Mouse (Mus musculus): Measurements from ENCODE around the gene Ino80e.
A peak's percentile ranks its signal among the peaks of the same experiment; 100 is the strongest.

The Ino80e gene

DNA sequence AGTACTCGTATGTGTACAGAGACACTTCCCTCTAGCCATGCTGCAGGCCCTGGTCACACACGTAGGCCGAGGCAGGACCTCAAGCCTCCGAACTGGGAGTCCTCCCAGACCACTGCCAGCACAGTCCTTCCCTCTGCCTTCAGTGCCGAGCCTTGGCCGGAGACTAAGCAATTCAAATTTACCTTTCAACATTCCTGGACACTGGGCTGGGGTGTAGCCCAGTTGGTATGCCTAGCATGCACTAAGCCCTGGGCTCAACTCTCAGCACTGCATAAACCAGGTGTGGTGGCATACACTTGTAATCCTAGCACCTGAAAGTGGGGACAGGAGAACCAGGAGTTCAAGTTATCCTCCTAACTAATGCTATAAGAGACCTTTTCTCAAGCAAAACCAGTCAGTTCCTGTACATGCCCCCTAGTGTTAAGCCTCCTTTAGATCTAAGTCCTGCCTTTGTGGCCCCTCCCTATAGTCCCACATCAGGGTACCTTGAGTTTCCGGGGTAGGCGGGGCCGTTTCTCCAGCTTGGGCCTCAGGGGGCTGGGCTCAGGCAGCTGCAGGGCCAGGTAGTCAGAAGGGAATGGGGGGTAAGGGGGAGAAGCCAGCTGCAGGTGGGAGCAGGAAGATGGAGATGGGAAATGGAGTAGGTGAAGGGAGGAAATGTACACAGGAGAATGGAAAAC lies 5.3 kb downstream of the Ino80e start:
- DNase-seq (ENCODE audit: low spot score in 2 of 2), result no peak

DNA sequence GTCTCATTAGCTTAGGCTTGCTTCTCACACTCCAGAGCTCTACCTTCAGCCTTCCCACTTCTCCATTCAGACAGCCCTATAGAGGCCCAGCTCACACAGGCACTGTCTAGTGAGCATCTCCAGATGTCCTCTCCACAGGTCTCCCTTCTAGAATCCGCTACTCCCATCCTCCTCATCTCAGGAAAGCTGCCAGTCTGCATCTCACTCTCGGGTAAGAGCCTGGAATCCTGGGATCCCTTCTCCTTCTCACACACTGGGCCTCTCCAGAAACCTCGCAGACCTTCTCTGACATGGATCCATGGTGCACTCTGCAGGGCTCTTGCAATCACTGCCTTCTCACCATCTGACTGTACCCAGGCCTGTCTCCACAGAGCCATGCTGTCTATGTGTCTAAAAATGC lies 6.5 kb downstream of the Ino80e start:
- no peak for DNase-seq (ENCODE audit: low spot score in 2 of 2)

DNA sequence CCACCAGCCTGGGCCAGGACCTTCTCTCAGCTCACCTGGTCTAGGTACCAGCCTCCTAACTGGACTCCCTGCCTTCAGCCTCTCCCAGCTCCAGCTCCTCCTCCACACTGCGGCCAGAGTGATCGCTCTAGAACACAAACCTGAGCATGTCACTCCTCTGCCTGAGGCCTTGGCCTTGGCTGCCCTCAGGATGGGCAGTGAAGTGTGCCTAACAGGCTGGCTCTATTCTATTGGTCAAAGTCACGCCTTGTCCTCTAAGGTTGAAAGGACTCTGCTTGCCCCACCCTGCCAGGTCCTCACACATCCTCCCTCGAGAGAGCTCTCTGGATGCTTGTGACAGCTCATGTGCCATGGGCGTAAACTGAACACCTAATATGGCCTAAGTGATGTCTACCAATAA lies 8.7 kb downstream of the Ino80e start:
- no peak for DNase-seq (ENCODE audit: low spot score in 2 of 2)

DNA sequence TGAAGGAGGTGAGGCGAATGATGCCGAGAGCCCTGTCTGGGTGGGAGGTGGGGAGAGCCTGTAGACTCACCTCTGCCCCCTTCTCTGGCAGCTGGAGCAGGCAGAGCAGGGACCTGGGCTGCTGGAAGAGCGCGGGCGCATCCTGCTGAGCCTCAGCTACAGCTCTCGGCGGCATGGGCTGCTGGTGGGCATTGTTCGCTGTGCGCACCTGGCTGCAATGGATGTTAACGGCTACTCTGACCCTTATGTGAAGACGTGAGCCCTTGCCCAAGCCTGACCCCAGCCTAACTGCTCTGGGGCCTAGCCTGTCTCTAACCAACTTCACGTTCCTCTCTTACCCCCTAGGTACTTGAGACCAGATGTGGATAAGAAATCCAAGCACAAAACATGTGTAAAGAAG lies 11.0 kb downstream of the Ino80e start:
- no peak for DNase-seq (ENCODE audit: low spot score in 2 of 2)

DNA sequence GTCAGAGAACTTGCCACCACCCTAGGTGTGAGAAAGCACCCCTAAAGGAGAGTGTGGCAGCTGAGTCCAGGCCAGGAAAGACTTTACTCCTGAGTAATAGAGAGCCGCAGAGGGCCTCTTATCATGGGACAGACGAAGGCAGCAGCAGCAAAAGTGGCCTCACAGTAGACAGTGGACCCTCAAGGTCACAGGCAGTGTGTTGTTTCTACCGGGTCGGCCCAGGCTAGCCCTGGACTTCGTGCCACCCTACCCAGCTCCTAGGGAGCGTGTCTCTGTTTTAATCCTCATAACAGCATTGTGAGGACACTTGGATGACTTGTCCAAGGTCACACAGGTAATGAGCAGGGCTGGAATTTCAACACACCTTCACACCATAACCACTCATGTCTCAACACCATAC lies 12.0 kb downstream of the Ino80e start:
- DNase-seq (ENCODE audit: low spot score in 2 of 2), result no peak

DNA sequence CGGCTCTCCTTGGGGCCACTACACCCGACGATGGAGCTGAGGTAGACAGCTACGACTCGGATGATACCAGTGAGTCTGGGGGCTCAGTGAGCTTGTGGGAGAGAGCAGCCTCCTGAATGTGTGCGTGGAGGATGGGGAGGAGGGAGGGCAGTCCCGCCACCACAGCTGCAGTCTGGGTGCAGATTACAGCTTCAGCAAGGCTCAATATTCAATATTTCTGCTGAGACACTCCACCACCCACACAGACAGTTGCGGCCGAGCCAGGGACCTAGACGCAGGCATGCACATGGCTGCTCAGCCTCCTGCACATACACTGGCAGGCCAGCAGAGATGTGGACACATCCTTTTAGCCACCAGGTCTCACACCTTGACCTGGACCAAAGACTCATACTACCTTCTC lies 13.4 kb downstream of the Ino80e start:
- DNase-seq (ENCODE audit: low spot score in 2 of 2), result no peak

DNA sequence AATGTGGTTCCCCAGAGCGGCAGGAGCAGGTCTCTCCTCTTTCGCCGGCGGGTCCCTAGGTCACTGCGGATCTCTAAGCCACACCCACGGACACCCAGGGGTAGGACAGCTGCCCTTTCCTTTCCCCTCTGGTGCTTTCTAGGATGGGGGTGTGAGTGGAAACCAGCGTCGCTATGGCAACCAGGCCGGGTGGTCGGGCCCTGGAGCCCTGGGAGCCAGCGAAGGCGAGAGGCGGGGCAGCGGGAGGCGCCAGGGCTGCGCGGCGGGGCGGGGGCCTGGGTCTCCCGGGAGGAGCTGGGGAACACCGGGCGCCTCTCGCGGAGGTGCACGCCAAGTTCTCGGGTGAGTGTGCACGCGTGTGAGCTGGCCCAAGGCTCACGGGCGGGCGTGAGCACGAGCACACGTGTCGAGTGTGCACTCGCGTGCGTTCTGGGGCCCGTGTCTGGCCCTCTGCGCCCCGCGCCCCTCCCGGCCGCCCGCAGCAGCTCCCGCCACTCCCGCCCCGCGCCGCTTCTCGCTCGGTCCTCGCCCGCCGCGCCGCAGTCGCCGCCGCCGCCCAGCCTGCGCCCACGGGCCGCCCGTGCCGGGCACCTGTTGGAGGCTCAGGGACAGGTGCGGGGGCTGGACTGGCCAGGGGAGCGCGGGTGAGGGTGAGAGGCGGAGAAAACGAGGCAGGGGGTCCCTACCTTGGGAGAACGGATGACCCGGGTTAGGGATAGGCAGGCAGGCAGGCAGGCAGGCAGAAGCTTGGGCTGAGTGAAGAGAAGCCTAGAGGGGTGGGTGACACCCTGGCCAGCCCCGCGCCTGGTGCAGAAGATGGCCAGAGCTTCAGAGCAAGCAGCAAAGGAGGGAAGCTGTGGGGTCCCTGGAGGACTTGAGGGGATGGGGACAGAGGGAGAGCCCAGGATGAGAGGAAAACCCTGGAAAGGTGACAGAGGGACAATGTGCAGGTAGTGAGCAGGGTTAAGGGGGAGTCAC lies 14.5 kb downstream of the Ino80e start:
- no peak for DNase-seq (ENCODE audit: low spot score in 2 of 2)

DNA sequence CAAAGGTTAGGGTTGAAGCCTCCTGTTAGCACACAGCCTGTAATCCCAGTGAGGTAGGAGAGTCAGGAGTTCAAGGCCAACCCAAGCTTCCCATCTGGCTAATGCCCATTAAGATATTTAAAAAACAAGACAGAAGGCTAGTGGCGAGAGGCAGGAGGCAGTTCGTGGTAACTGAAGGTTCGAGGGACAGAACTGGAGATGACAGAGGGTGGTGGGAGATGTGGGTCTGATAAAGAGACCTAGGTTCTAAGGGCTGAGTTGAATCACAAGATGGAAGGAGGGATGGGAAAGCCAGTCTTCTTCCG lies 15.1 kb downstream of the Ino80e start, which contains the start of gene Doc2a:
Gene Doc2a (plus strand): TSS at position 301 of the 305 bp plus-strand sequence.
- DNase-seq (ENCODE audit: low spot score in 2 of 2), result no peak

DNA sequence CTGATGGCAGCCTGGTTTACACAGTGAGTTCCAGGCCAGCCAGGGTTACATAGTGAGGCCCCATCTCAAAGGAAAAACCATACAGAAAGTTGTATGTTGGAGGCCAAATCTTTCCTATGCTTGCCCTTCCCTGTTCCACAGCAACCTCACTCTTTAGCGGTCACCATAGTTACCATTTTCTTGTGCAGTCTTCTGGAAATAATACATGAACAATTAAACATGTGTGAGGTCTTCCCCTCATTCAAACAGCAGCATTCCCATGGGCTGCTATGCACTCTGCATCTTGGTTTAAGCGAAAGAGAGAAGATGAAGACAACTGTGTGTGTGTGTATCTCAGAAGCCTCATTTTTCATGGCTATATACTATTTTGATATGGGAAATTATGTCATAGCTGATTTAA lies 16.7 kb downstream of the Ino80e start:
- DNase-seq (ENCODE audit: low spot score in 2 of 2), result no peak

DNA sequence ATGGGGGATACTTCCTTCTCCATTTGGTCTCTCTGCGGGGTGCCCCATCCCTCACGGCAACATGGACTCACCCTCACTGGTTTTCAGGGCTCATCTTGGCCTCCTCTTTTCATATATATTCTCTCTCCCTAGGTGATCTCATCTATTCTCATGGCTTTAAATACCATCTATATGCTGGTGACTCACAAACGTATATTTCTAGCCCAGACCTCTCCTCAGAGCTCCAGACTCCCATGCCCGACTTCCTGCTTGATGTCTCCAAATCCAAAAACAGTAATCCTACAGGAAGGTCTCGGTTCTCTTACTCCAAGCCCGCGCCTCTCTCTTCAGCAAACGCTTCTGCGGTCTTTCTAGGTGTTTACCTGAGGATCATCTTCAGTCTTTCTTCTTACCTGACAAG lies 18.9 kb downstream of the Ino80e start:
- DNase-seq (ENCODE audit: low spot score in 2 of 2), result no peak

DNA sequence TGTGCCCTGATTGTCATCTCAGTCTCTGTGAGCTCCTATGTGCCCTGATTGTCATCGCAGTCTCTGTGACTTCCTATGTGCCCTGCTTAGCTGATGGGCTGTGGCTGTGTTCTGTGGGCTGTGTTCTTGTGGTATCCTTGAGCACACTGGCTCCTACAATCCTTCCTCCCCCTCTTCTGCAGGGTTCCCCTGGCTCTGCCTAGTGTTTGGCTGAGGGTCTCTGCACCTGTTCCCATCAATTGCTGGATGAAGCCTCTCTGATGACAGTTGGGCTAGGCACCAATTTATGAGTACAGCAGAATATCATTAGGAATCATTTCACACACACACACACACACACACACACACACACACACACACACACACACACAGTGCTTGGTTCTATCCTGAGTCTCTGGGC lies 28.9 kb downstream of the Ino80e start:
- DNase-seq (ENCODE audit: low spot score in 2 of 2), result no peak

DNA sequence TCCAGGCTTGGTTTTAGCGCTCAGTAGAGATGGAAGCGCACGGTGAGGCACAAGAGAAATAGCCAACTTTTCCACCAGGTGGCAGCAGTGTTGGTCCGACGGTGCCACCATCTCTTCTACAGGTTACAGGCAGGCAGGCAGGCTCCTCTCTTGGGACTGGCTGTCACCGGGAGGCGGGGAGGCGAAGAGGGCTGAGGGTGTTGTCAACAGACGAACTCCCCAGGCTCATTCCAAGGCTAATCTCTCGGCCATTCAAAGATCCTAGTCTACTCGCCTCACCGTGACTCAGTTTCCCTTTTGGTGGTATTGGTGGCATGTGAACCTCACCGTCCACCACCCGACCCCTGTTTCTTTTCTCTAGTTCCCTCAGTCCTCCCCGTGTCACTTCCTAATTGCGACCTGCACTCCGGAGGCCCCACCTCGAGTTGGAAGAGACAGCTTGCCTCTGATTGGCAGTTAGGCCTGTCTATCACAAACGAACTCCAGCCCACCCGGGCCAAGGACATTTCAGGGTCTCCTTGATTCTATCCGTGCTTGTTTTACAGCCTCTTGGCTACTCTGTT lies 30.1 kb downstream of the Ino80e start:
- peak; percentile 70 to 75 for DNase-seq (ENCODE audit: low spot score in 2 of 2)

DNA sequence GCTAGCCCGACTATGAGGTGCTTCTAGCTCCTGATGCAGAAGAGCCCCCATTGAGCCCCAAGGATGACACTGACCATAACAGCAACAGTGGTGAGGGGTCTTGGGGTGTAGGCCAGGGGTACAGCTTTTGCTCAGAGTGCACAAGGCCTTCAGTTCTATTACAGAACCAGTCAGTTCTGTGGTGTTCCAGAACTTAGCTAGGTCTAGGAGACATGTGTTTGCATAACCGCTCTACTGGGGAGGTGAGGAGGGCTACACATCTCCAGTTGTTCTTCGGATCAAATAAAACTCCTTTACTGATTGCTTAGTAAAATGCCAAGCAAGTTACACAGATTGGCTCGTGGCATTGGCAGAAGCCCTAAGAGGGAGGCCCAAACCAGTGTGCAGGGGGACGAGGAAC lies 30.6 kb downstream of the Ino80e start, which contains the start of gene 4930451I11Rik:
Gene 4930451I11Rik (minus strand): TSS at position 101 of the 400 bp plus-strand sequence.
- DNase-seq (ENCODE audit: low spot score in 2 of 2), result no peak

DNA sequence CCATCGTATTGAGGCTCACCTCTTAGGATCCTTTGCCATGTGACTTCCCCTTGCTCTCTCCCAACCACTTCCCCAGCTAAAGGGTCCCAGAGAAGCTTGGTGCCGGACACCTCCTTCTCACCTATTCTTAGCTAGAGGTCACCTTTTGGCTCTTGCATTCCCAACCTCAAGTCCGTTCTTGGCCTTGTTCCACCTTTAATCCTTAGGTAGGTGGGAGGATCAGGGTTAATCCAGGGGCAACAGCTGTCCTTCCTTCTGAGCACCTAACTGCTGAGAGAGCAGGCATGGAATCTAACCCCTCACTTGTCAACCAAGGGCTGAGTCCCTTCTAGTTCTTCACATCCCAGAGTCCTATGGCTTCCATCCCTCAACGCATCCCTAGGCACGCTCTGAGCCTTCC lies 36.2 kb downstream of the Ino80e start:
- DNase-seq (ENCODE audit: low spot score in 2 of 2), result no peak

DNA sequence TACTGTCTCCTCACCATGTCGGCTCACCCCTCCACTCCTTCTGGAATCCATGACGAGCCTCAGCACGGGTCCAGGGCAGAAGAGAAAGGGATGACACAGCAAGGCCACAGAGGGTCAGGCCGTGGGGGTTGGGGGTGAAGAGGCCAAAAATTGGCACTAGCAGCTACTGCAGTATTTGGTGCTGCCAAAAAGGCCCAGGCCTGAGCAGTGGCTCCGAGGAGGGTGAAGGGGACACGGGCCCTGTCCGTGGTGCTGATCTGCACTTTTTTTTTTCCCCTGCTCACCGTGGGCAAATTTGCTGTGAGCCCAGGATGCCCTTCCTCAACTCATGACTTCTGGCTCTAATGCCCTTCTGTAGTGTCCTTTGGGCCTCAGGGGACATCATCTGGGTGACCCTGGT lies 36.8 kb downstream of the Ino80e start:
- no peak for DNase-seq (ENCODE audit: low spot score in 2 of 2)

DNA sequence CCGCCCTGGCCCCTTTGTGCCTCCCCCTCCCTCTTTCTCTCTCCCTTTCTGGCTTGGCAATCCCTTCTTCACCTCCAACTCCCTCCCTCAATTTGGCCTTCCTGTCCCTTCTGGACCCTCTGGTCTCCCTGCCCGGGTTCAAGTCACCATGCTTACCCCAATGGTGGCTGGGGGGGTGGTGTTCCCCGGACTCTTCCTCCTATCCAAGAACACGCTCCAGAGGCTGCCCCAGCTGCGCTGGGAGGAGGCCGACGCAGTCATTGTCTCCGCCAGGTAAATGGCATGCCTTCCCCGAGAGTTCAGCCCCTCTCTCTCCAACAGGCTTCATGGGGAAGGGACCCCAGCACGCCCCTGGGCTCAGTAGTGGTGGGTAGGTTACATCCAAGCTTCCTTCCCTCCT lies 38.2 kb downstream of the Ino80e start:
- DNase-seq (ENCODE audit: low spot score in 2 of 2), result no peak

DNA sequence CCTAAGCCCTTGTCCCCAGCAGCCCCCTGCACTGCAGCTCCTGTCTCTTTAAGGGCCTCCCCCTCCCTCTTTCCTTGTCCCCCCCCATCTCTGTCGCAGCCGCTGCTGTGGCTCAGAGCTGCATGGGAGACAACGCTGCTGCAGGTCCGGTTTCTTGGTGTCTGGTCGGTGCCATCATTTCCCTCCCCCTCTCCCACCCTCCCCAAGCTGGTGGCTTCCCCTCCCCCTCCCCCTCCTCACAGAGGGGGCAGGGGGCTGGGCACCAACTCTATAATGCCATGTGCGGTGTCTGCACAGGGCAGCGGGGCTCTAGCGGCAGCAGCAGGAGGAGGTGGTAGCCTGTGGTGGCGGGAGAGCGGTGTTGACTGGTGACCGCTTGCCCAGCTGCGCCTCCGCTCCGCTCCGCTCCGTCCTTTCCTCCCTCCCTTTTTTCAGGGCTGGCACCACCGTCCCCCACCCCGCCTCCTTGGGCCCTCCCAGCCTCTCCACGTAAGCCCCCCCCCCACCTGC lies 38.9 kb downstream of the Ino80e start:
- no peak for DNase-seq (ENCODE audit: low spot score in 2 of 2)

DNA sequence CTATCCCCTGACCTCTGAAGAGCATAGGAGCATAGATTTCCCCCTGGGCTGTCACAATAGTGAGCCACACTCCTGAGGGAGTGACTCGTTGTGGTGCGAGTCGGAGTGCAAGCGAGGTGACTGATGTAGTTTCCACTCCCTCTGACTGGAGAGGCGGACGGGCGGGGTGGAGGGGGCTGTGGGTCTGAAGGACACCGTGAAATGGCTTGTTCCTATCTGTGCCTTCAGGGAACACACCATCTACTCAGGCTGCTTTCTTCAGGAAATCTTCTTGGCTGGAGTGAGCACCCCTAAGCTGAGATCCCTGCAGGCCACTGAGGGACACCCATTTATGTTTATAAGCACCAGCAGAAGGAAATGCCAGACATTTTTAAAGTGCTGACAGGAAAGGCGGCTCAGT lies 39.4 kb downstream of the Ino80e start:
- no peak for DNase-seq (ENCODE audit: low spot score in 2 of 2)

DNA sequence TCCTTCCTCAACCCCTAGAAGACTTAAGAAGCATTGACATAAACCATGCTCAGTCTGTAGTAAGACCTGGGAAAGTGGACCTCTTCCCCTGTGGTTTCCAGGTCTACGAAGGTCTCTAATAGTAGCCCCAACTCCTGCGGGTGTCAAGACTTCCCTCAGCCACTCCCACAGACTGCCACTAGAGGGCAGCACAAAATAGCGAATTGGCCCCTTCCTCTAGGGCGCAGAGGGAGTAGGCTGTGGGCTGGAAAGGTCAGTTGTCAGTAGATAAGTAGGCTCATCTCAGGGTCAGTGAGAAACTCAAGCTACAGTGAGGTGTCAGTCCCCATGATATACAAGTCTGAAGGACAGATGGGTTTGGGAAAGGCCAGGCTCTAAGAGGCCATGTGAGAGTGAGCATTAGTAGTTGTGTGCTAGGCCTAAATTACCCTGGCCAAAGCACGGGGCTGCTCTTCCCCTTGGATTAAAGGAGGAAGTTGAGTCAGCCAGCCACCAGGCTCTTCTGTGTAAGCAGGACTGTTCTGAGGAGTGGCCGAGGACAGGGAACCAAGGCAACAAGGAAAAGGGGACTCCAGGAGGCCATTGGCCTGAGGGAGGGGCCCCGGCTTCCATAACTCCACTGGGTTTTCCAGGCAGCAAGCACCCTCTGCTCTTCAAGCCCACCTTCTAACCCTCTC lies 40.2 kb downstream of the Ino80e start:
- DNase-seq (ENCODE audit: low spot score in 2 of 2), result peak; percentile 67 to 72

DNA sequence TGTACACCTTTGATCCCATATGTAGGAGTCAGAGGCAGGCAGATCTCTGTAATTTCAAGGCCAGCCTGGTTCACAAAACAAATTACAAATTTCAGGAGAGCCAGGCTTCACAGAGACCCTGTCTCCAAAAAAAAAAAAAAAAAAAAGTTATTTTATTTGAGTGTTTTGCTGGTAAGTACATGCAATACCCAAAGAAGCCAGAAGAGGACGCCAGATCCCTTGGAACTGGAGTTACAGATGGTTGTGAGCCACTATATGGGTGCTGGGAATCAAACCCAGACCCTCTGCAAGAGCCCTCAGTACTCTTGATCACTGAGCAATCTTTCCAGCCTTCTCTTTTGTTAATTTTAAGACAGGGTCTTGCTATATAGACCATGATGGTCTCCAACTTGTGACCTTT lies 43.4 kb downstream of the Ino80e start:
- DNase-seq (ENCODE audit: low spot score in 2 of 2), result no peak

DNA sequence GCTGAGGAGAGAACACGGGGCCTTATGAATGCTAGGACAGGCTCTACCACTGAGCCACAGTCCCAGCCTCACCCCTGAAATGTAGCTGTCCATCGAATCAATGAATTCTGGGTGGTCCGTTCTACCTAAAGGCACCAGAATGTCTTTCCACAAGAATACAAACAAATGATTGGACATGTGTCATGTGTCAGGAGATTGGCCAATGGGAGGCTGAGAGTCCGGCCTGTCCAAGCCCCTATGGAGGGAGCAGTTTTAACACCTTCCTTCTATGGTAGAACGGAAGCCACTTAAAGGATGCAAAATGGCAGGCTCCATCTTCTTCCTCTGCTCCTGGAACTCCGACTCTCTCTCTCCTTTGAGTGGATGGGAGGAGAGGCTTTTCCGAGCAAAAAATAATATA lies 44.6 kb downstream of the Ino80e start:
- no peak for DNase-seq (ENCODE audit: low spot score in 2 of 2)

DNA sequence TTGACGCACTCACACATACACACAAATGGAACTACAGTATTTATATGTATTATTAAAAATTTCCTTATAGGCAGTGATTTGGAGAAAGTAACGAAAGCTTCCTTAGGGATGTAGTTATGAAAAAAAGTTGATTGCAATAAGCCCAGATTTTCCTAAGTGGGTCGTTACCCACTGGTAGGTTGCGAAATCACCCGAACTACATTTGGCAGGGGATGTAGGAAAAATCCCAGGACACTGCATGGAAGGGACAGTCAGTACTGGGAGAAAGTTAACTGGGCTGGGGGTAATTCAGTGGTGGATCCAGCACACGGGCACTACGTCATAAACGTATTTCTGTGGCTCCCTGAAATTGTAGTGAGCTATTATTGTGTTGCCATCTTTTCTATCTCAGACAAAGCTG lies 45.7 kb downstream of the Ino80e start:
- DNase-seq (ENCODE audit: low spot score in 2 of 2), result no peak
